Mouse (Mus musculus): ENCODE data around the gene Mcts1. TPM values are rescaled to one million over a fixed set of nuclear protein-coding genes. Genes with fewer than 3 reads are reported as not detected.

The Mcts1 gene
- polyA plus RNA-seq, 1 experiment from 2014 or later, result 97.2 TPM

- ATAC-seq (replicated peaks; ENCODE audit: low FRiP score, low read depth) (no peak), DNase-seq (ENCODE audit: low spot score) (no peak)
- no peaks in the 10 kb centered on the region for H3K36me3 ChIP-seq (ENCODE audit: insufficient read depth, low read length)
- H3K4me3 ChIP-seq (replicated peaks; ENCODE audit: low read depth, low read length), result no peak within 1 kb of the TSS
- WGBS, result 84% methylated on average over 15 of the region's 15 CpGs
- H3K9ac ChIP-seq (ENCODE audit: low read depth, low read length), result no peak within 1 kb of the TSS
- no peaks in the 10 kb centered on the region for H3K27me3 ChIP-seq (ENCODE audit: insufficient read depth, low read length)
- H3K27ac ChIP-seq, result no peak within 1 kb of the TSS
- no peaks in the 10 kb centered on the region for H3K9me3 ChIP-seq (replicated peaks; ENCODE audit: low read length)
- no peak within 1 kb of the TSS for H3K4me2 ChIP-seq (ENCODE audit: low read length)
- no peaks in the 10 kb centered on the region for H3K4me1 ChIP-seq (replicated peaks; ENCODE audit: insufficient read depth, low read length)
- no peak for TF ChIP-seq CTCF (IDR thresholded peaks at IDR 0.05; ENCODE audit: low read depth)
Observed at GRCm38 (mm10) chrX:38576078-38576477, 24.3 kb upstream of the Mcts1 start, which contains the start of gene Cul4b. Gene Cul4b, minus strand, starts transcription at chrX:38576196.

- ATAC-seq (replicated peaks; ENCODE audit: low FRiP score, low read depth), result no peak
- H3K36me3 ChIP-seq (ENCODE audit: insufficient read depth, low read length), result no peaks in the 10 kb centered on the region
- DNase-seq (ENCODE audit: low spot score), result no peak
- H3K4me2 ChIP-seq (ENCODE audit: low read length), result no peak overlapping the region
- no peak overlapping the region for H3K27ac ChIP-seq
- H3K27me3 ChIP-seq (ENCODE audit: insufficient read depth, low read length), result no peaks in the 10 kb centered on the region
- H3K4me3 ChIP-seq (replicated peaks; ENCODE audit: low read depth, low read length), result no peak overlapping the region
- 95% methylated on average over 1 of the region's 1 CpGs for WGBS
- H3K9me3 ChIP-seq (replicated peaks; ENCODE audit: low read length), result no peaks in the 10 kb centered on the region
- no peak for TF ChIP-seq CTCF (IDR thresholded peaks at IDR 0.05; ENCODE audit: low read depth)
- no peak overlapping the region for H3K9ac ChIP-seq (ENCODE audit: low read depth, low read length)
- H3K4me1 ChIP-seq (replicated peaks; ENCODE audit: insufficient read depth, low read length), result no peaks in the 10 kb centered on the region
Observed at GRCm38 (mm10) chrX:38581140-38581539, 19.2 kb upstream of the Mcts1 start.

- no peaks in the 10 kb centered on the region for H3K4me1 ChIP-seq (replicated peaks; ENCODE audit: insufficient read depth, low read length)
- H3K4me2 ChIP-seq (ENCODE audit: low read length), result no peak overlapping the region
- DNase-seq (ENCODE audit: low spot score), result no peak
- TF ChIP-seq CTCF (IDR thresholded peaks at IDR 0.05; ENCODE audit: low read depth), result no peak
- no peak overlapping the region for H3K9ac ChIP-seq (ENCODE audit: low read depth, low read length)
- H3K36me3 ChIP-seq (ENCODE audit: insufficient read depth, low read length), result no peaks in the 10 kb centered on the region
- no peak for ATAC-seq (replicated peaks; ENCODE audit: low FRiP score, low read depth)
- H3K27me3 ChIP-seq (ENCODE audit: insufficient read depth, low read length), result no peaks in the 10 kb centered on the region
- no peaks in the 10 kb centered on the region for H3K9me3 ChIP-seq (replicated peaks; ENCODE audit: low read length)
- H3K4me3 ChIP-seq (replicated peaks; ENCODE audit: low read depth, low read length), result no peak overlapping the region
- H3K27ac ChIP-seq, result no peak overlapping the region
Observed at GRCm38 (mm10) chrX:38583261-38583660, 17.1 kb upstream of the Mcts1 start.

GRCm38 (mm10) chrX:38589827-38590226 is 10.6 kb upstream of the Mcts1 start:
- DNase-seq (ENCODE audit: low spot score), result peak; percentile 64
- no peak overlapping the region for H3K4me3 ChIP-seq (replicated peaks; ENCODE audit: low read depth, low read length)

GRCm38 (mm10) chrX:38591749-38592148 is 8.6 kb upstream of the Mcts1 start:
- H3K4me2 ChIP-seq (ENCODE audit: low read length), result no peak overlapping the region
- no peak for ATAC-seq (replicated peaks; ENCODE audit: low FRiP score, low read depth)
- H3K4me1 ChIP-seq (replicated peaks; ENCODE audit: insufficient read depth, low read length), result no peaks in the 10 kb centered on the region
- no peak overlapping the region for H3K27ac ChIP-seq
- H3K9me3 ChIP-seq (replicated peaks; ENCODE audit: low read length), result no peaks in the 10 kb centered on the region
- 89% methylated on average over 3 of the region's 3 CpGs for WGBS
- DNase-seq (ENCODE audit: low spot score), result no peak
- no peaks in the 10 kb centered on the region for H3K27me3 ChIP-seq (ENCODE audit: insufficient read depth, low read length)
- no peaks in the 10 kb centered on the region for H3K36me3 ChIP-seq (ENCODE audit: insufficient read depth, low read length)
- no peak overlapping the region for H3K4me3 ChIP-seq (replicated peaks; ENCODE audit: low read depth, low read length)
- TF ChIP-seq CTCF (IDR thresholded peaks at IDR 0.05; ENCODE audit: low read depth), result no peak
- no peak overlapping the region for H3K9ac ChIP-seq (ENCODE audit: low read depth, low read length)

More at GRCm38 (mm10) chrX:38589827-38590226, 10.6 kb upstream of the Mcts1 start:
- TF ChIP-seq CTCF (IDR thresholded peaks at IDR 0.05; ENCODE audit: low read depth), result no peak
- peak overlapping the region; percentile 31; the same call in 1 of the 2 replicates for H3K27ac ChIP-seq
- no peaks in the 10 kb centered on the region for H3K4me1 ChIP-seq (replicated peaks; ENCODE audit: insufficient read depth, low read length)
- no peaks in the 10 kb centered on the region for H3K27me3 ChIP-seq (ENCODE audit: insufficient read depth, low read length)
- 29% methylated on average over 4 of the region's 4 CpGs for WGBS
- no peaks in the 10 kb centered on the region for H3K36me3 ChIP-seq (ENCODE audit: insufficient read depth, low read length)
- no peaks in the 10 kb centered on the region for H3K9me3 ChIP-seq (replicated peaks; ENCODE audit: low read length)
- H3K9ac ChIP-seq (ENCODE audit: low read depth, low read length), result no peak overlapping the region
- no peak for ATAC-seq (replicated peaks; ENCODE audit: low FRiP score, low read depth)
- H3K4me2 ChIP-seq (ENCODE audit: low read length), result no peak overlapping the region

GRCm38 (mm10) chrX:38593180-38593889 is 7.0 kb upstream of the Mcts1 start:
- 46% methylated on average over 5 of the region's 5 CpGs for WGBS
- no peaks in the 10 kb centered on the region for H3K36me3 ChIP-seq (ENCODE audit: insufficient read depth, low read length)
- H3K27me3 ChIP-seq (ENCODE audit: insufficient read depth, low read length), result no peaks in the 10 kb centered on the region
- no peak overlapping the region for H3K4me2 ChIP-seq (ENCODE audit: low read length)
- DNase-seq (ENCODE audit: low spot score) (peak; percentile 51), ATAC-seq (replicated peaks; ENCODE audit: low FRiP score, low read depth) (no peak)
- no peak overlapping the region for H3K4me3 ChIP-seq (replicated peaks; ENCODE audit: low read depth, low read length)
- H3K9me3 ChIP-seq (replicated peaks; ENCODE audit: low read length), result no peaks in the 10 kb centered on the region
- H3K27ac ChIP-seq, result no peak overlapping the region
- H3K4me1 ChIP-seq (replicated peaks; ENCODE audit: insufficient read depth, low read length), result no peaks in the 10 kb centered on the region
- no peak for TF ChIP-seq CTCF (IDR thresholded peaks at IDR 0.05; ENCODE audit: low read depth)
- H3K9ac ChIP-seq (ENCODE audit: low read depth, low read length), result no peak overlapping the region

Measured in kidney, postnatal 0 days (tissue).